Mouse (Mus musculus) heart, embryonic 14.5 days (tissue): ENCODE measurements around the gene C2cd4d. TPM values are rescaled to one million over a fixed set of nuclear protein-coding genes. Genes with fewer than 3 reads are reported as not detected.

Experiments used
- ATAC-seq: fragments of 200-750 bp; cut with Nextera tagmentation; 2 replicates; pipeline ENCODE4 v1.8.0; 2017; ENCODE audit warnings: low read depth, moderate TSS enrichment; ENCODE audit not compliant: insufficient number of reproducible peaks, insufficient read depth, low FRiP score
- H3K27ac ChIP-seq, 2 experiments: fragments of 200-500 bp in 1 of 2; fragments of 300-500 bp in 1 of 2; sonication (generic) in 1 of 2; replicated peaks in 1 of 2; 2 replicates each; pipeline ENCODE4 v1.5.1; 2012 to 2014; ENCODE audit warnings: low read depth in 2 of 2, low read length in 2 of 2, control low read depth in 1 of 2, mild to moderate bottlenecking in 1 of 2, mixed read lengths in 1 of 2; ENCODE audit not compliant: control insufficient read depth in 1 of 2, insufficient read depth in 1 of 2
- H3K27me3 ChIP-seq: fragments of 300-500 bp; sonication (generic); 2 replicates; pipeline ENCODE4 v1.6.1; 2014; ENCODE audit warnings: mild to moderate bottlenecking, low read length, control low read depth; ENCODE audit not compliant: control insufficient read depth, insufficient read depth
- H3K36me3 ChIP-seq: fragments of 300-500 bp; sonication (generic); 2 replicates; pipeline ENCODE4 v1.6.1; 2014; ENCODE audit warnings: mild to moderate bottlenecking, control low read depth, low read length, mixed read lengths; ENCODE audit not compliant: control insufficient read depth, insufficient read depth
- H3K4me1 ChIP-seq, 2 experiments: fragments of 200-500 bp in 1 of 2; fragments of 300-500 bp in 1 of 2; sonication (generic) in 1 of 2; 2 replicates each; pipeline ENCODE4 v1.6.1; 2012 to 2014; ENCODE audit warnings: low read length in 2 of 2, control low read depth in 1 of 2, mixed read lengths in 1 of 2; ENCODE audit not compliant: control insufficient read depth in 2 of 2, insufficient read depth in 2 of 2
- H3K4me2 ChIP-seq: fragments of 300-500 bp; sonication (generic); 2 replicates; pipeline ENCODE4 v1.6.1; 2014; ENCODE audit warnings: mild to moderate bottlenecking, low read length
- H3K4me3 ChIP-seq, 2 experiments: fragments of 200-500 bp in 1 of 2; fragments of 300-500 bp in 1 of 2; sonication (generic) in 1 of 2; 2 replicates each; pipeline ENCODE4 v1.5.1; 2012 to 2014; ENCODE audit warnings: low read length in 2 of 2, mild to moderate bottlenecking in 2 of 2, control low read depth in 1 of 2, low read depth in 1 of 2, moderate library complexity in 1 of 2; ENCODE audit not compliant: control insufficient read depth in 1 of 2, insufficient read depth in 1 of 2
- H3K9ac ChIP-seq: fragments of 300-500 bp; sonication (generic); 2 replicates; pipeline ENCODE4 v1.6.1; 2014; ENCODE audit warnings: mild to moderate bottlenecking, low read length
- H3K9me3 ChIP-seq: fragments of 300-500 bp; sonication (generic); 2 replicates; pipeline ENCODE4 v1.6.1; 2016; ENCODE audit warnings: low read length, control low read depth; ENCODE audit not compliant: control insufficient read depth
- WGBS: fragments of 180-500 bp; shearing (Covaris S2); extraction: QIAGEN DNeasy Blood & Tissue Kit; methylation state at CpG from one replicate; pipeline ENCODE4 v1.1.7; 2014; 5-methylcytosine and 5-hydroxymethylcytosine counted together
- polyA plus RNA-seq: library from polyadenylated mRNA; unstranded; fragments of >200 nt; fragmentation: Nextera tagmentation; extraction: Ambion mirVana; gene quantifications from 2 replicates; pipeline ENCODE4 v1.2.1, GENCODE M21; 2014

The C2cd4d gene
- polyA plus RNA-seq, 1 experiment from 2014 or later = 0.53 TPM

- Histone ChIP-seq H3K36me3 (no peaks in the 10 kb centered on the region), H3K27me3 (peaks cover 15% of the 10 kb centered on the region), H3K4me1 (peaks cover 11 to 21% of the 10 kb centered on the region in 2 experiments; a peak in 3 of 4 replicates), H3K4me2 (no peak overlapping the region), H3K27ac (no peak overlapping the region), H3K9me3 (no peaks in the 10 kb centered on the region), H3K4me3 (no peak overlapping the region), H3K9ac (no peak overlapping the region)
- WGBS = 29% methylated on average over 2 of the region's 2 CpGs
- no peak for ATAC-seq
Observed at GRCm38 (mm10) chr3:94369709-94370108, 7.5 kb downstream of the C2cd4d start.

- WGBS = 2% methylated on average over 11 of the region's 11 CpGs
- Histone ChIP-seq H3K27me3 (peaks cover 3% of the 10 kb centered on the region; the same call in 1 of the 2 replicates), H3K4me3 (peak overlapping the region; percentile 0 to 19; a peak in 2 of 4 replicates), H3K36me3 (no peaks in the 10 kb centered on the region), H3K9ac (peak overlapping the region; percentile 62), H3K4me1 (peaks cover 11 to 21% of the 10 kb centered on the region in 2 experiments; a peak in 3 of 4 replicates), H3K4me2 (peak overlapping the region; percentile 60), H3K27ac (0 out of 4 replicates have a peak overlapping the region, but pooled peaks of 1 of the 2 experiments have one; percentile 37), H3K9me3 (no peaks in the 10 kb centered on the region)
- ATAC-seq = peak; percentile 46; the same call in 1 of the 2 replicates
Observed at GRCm38 (mm10) chr3:94371637-94372036, 9.4 kb downstream of the C2cd4d start.

- peak overlapping the region; percentile 62 for H3K9ac ChIP-seq
- H3K4me3 ChIP-seq = peak overlapping the region in 1 of 2 experiments; percentile 19; a peak in 1 of 4 replicates
- 0% methylated on average over 1 of the region's 3 CpGs for WGBS
- H3K9me3 ChIP-seq = no peaks in the 10 kb centered on the region
- peak; percentile 8; the same call in 1 of the 2 replicates for ATAC-seq
- peaks cover 3% of the 10 kb centered on the region; the same call in 1 of the 2 replicates for H3K27me3 ChIP-seq
- H3K36me3 ChIP-seq = no peaks in the 10 kb centered on the region
- peaks cover 11 to 21% of the 10 kb centered on the region in 2 experiments; a peak in 3 of 4 replicates for H3K4me1 ChIP-seq
- peak overlapping the region; percentile 60 for H3K4me2 ChIP-seq
- H3K27ac ChIP-seq = no peak overlapping the region
Observed at GRCm38 (mm10) chr3:94372038-94372437, 9.8 kb downstream of the C2cd4d start.

- H3K4me2 ChIP-seq = peak within 1 kb of the TSS; percentile 60
- H3K36me3 ChIP-seq = no peaks in the 10 kb centered on the region
- ATAC-seq = no peak
- H3K4me1 ChIP-seq = peaks cover 11 to 21% of the 10 kb centered on the region in 2 experiments; a peak in 3 of 4 replicates
- 15% methylated on average over 5 of the region's 5 CpGs for WGBS
- H3K27ac ChIP-seq = 0 out of 4 replicates have a peak within 1 kb of the TSS, but pooled peaks have one; percentile 10 to 37
- no peaks in the 10 kb centered on the region for H3K9me3 ChIP-seq
- H3K4me3 ChIP-seq = peak within 1 kb of the TSS; percentile 27 to 37
- H3K27me3 ChIP-seq = peaks cover 3% of the 10 kb centered on the region; the same call in 1 of the 2 replicates
- H3K9ac ChIP-seq = peak within 1 kb of the TSS; percentile 62
Observed at GRCm38 (mm10) chr3:94372641-94373040, 10.4 kb downstream of the C2cd4d start, which contains the start of gene Rorc. Rorc (plus strand) TSS chr3:94372794.

GRCm38 (mm10) chr3:94373090-94373489 is 10.9 kb downstream of the C2cd4d start:
- Histone ChIP-seq H3K4me2 (peak overlapping the region; percentile 58), H3K36me3 (no peaks in the 10 kb centered on the region), H3K4me1 (peaks cover 11 to 21% of the 10 kb centered on the region in 2 experiments; a peak in 3 of 4 replicates), H3K9ac (peak overlapping the region; percentile 36), H3K27me3 (peaks cover 3% of the 10 kb centered on the region; the same call in 1 of the 2 replicates), H3K9me3 (no peaks in the 10 kb centered on the region), H3K27ac (no peak overlapping the region), H3K4me3 (peak overlapping the region; percentile 27 to 37)
- 3% methylated on average over 10 of the region's 10 CpGs for WGBS
- ATAC-seq = peak; percentile 20; the same call in 1 of the 2 replicates

DNA sequence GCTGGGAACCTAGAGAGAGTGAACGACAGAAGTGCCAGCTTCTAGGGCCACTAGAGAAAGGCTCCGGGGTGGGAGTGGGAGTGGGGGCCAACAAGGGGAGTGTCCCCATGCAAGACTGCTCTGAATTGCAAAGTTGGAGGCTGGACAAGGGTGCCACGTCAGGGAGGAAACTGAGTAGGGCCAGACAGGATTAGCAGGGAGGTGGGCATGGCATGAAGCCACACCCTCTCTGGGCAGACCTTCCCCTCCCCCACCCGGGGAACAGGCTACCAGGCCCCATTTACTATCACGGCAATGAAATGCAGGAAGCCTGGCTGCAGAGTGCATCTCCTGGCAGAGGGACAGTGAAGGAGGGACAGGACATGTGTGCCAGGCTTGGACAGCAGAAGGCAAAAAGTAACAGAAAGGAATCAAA is 11.4 kb downstream of the C2cd4d start:
- peaks cover 11 to 21% of the 10 kb centered on the region in 2 experiments; a peak in 3 of 4 replicates for H3K4me1 ChIP-seq
- H3K9ac ChIP-seq = peak overlapping the region; percentile 36
- peaks cover 3% of the 10 kb centered on the region; the same call in 1 of the 2 replicates for H3K27me3 ChIP-seq
- H3K27ac ChIP-seq = no peak overlapping the region
- peak; percentile 29; the same call in 1 of the 2 replicates for ATAC-seq
- H3K4me2 ChIP-seq = peak overlapping the region; percentile 58
- H3K36me3 ChIP-seq = no peaks in the 10 kb centered on the region
- H3K4me3 ChIP-seq = peak overlapping the region in 1 of 2 experiments; percentile 27; a peak in 2 of 4 replicates
- H3K9me3 ChIP-seq = no peaks in the 10 kb centered on the region
- 0% methylated on average over 5 of the region's 5 CpGs for WGBS

DNA sequence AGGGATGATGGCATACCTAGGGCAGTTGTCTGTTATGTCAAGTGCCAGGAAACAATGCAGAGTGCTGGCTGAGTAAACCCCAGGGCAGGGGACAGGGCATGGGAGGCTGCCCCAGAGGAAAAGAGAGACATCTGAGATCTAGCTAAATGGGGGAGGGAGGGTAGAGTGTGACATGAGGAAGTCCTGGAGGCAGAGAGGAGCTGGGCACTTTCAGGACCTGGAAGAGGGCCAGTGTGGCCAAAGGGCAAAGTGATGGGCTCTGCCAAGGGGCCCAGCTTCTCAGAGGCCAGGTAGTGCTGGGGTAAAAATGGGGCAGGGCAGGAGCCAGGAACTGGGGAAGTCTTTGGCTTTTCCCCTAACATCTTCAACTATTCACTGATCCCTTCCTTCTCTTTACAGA is 12.4 kb downstream of the C2cd4d start:
- H3K27me3 ChIP-seq = peaks cover 3% of the 10 kb centered on the region; the same call in 1 of the 2 replicates
- no peak overlapping the region for H3K4me3 ChIP-seq
- H3K9ac ChIP-seq = no peak overlapping the region
- no peaks in the 10 kb centered on the region for H3K9me3 ChIP-seq
- H3K27ac ChIP-seq = no peak overlapping the region
- no peaks in the 10 kb centered on the region for H3K36me3 ChIP-seq
- no peak for ATAC-seq
- H3K4me2 ChIP-seq = no peak overlapping the region
- peaks cover 11 to 21% of the 10 kb centered on the region in 2 experiments; a peak in 3 of 4 replicates for H3K4me1 ChIP-seq
